Mouse (Mus musculus) hindbrain, postnatal 0 days (tissue): ENCODE data around the gene Myzap. TPM values are rescaled to one million over a fixed set of nuclear protein-coding genes. Genes with fewer than 3 reads are reported as not detected.
"Not testable (repeated sequence)": the region's sequence is repeated elsewhere in the genome, so short reads cannot be mapped to it uniquely, and the experiment has no call there.

Source experiments
- ATAC-seq: fragments of 200-750 bp; cut with Nextera tagmentation; 2 replicates; pipeline ENCODE4 v1.8.0; 2017; ENCODE audit warnings: mild to moderate bottlenecking, moderate TSS enrichment, moderate library complexity
- DNase-seq: peaks from one replicate; pipeline ENCODE4 v3.0.0-alpha.2; 2015; ENCODE audit warnings: low spot score
- H3K27ac ChIP-seq: fragments of 300-500 bp; sonication (generic); 2 replicates; pipeline ENCODE4 v1.5.1; 2014; ENCODE audit warnings: mild to moderate bottlenecking
- H3K27me3 ChIP-seq: fragments of 300-500 bp; sonication (generic); 2 replicates; pipeline ENCODE4 v1.6.1; 2014; ENCODE audit warnings: low read length, mixed read lengths; ENCODE audit not compliant: insufficient read depth
- H3K36me3 ChIP-seq: fragments of 300-500 bp; sonication (generic); 2 replicates; pipeline ENCODE4 v1.6.1; 2014; ENCODE audit warnings: low read length, mixed read lengths; ENCODE audit not compliant: insufficient read depth
- H3K4me1 ChIP-seq: fragments of 300-500 bp; sonication (generic); 2 replicates; pipeline ENCODE4 v1.6.1; 2014; ENCODE audit warnings: antibody characterized with exemption, low read length, mixed read lengths; ENCODE audit not compliant: insufficient read depth
- H3K4me2 ChIP-seq: fragments of 300-500 bp; sonication (generic); 2 replicates; pipeline ENCODE4 v1.6.1; 2014; ENCODE audit warnings: low read depth, mild to moderate bottlenecking, low read length, moderate library complexity, mixed read lengths
- H3K4me3 ChIP-seq: fragments of 300-500 bp; sonication (generic); 2 replicates; pipeline ENCODE4 v1.5.1; 2014; ENCODE audit warnings: low read length
- H3K9ac ChIP-seq: fragments of 300-500 bp; sonication (generic); replicated peaks from 2 replicates; pipeline ENCODE4 v1.6.1; 2014; ENCODE audit warnings: mild to moderate bottlenecking, low read length, moderate library complexity, mixed read lengths
- H3K9me3 ChIP-seq: fragments of 300-500 bp; sonication (generic); 2 replicates; pipeline ENCODE4 v1.6.1; 2016; ENCODE audit warnings: low read length, mixed read lengths
- CTCF ChIP-seq: IDR thresholded peaks from 2 replicates; pipeline ENCODE4 v1.5.1; 2016; ENCODE audit warnings: antibody characterized with exemption, control low read depth, low read depth
- WGBS: fragments of 180-500 bp; shearing (Covaris S2); extraction: QIAGEN DNeasy Blood & Tissue Kit; methylation state at CpG from one replicate; pipeline ENCODE4 v1.1.7; 2014; 5-methylcytosine and 5-hydroxymethylcytosine counted together
- polyA plus RNA-seq: library from polyadenylated mRNA; unstranded; fragments of >200 nt; fragmentation: Nextera tagmentation; extraction: Ambion mirVana; gene quantifications from 2 replicates; pipeline ENCODE4 v1.2.1, GENCODE M21; 2015
- total RNA-seq: library from RNA; depleted of rRNA; stranded (reverse); fragments of >200 nt; gene quantifications from 2 replicates; pipeline ENCODE4 v1.2.3, GENCODE M21; 2014

Gene Myzap
- total and polyA plus RNA-seq, 2 experiments from 2014 or later = 1.3 to 1.9 TPM

DNA sequence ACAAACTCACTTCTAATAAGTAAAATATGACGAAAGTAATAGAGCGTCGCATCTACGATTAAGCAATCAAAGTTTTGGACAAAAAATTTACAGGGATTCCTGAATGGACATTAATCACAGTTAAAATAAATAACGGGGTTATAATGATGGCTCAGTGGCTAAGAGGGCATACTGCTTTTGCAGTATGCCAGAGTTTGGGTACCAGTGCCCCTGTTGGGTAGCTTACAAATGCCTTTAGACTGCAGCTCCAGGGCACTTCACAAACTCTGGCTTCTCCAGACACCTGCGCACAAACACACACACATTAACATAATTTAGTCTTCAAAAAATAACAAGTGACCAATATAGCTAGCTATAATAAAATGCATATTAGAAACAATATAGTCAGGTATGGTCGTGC lies 106.0 kb downstream of the Myzap start:
- Histone ChIP-seq H3K9ac (peak overlapping the region; percentile 99; the same call in 1 of the 2 replicates), H3K27me3 (0 out of 2 replicates have a peak, but pooled peaks cover 5% of the 10 kb centered on the region), H3K4me2 (peak overlapping the region; percentile 30), H3K36me3 (peaks cover 21% of the 10 kb centered on the region), H3K27ac (peak overlapping the region; percentile 96; the same call in 1 of the 2 replicates), H3K4me1 (peaks cover 6% of the 10 kb centered on the region; the same call in 1 of the 2 replicates), H3K4me3 (peak overlapping the region; percentile 98), H3K9me3 (no peaks in the 10 kb centered on the region)
- WGBS = 49% methylated on average over 7 of the region's 7 CpGs
- no peak for DNase-seq
- peak; percentile 46; the same call in 1 of the 2 replicates for ATAC-seq
- TF ChIP-seq CTCF = no peak

DNA sequence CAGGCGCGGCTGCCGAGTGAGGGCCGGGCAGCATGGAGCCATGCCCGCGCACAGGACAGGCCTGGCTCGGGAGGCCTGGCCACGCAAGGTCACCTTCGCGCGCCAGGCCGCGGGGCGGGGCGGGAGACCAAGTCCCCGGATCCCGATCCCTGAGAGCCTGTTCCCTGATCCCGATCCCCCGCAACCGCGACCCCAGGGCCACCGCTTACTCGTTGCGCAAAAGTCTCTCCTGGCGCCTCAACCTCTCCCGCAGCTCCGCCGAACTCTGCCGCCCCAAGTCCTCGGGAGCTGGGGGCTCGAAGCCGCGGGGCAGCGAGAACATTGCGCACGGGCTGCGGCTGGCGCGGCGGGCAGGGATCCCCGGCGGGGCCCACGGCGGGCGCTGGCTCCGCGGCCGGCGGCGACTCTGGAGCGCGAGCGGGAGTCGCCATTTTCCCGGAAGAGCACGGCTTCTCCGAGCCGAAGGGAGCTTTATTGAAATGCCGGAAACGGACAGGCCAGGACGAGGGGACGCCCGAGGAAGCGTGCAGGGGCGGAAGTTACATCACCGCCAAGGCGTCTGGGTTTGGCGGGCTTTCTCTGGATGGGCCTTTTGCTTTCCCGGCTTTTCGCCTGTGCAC lies 106.6 kb downstream of the Myzap start, which contains the start of gene Polr2m:
Polr2m (minus strand) TSS at position 461 of the 620 bp plus-strand sequence.
- H3K4me1 ChIP-seq = peaks cover 6% of the 10 kb centered on the region; the same call in 1 of the 2 replicates
- TF ChIP-seq CTCF = no peak

DNA sequence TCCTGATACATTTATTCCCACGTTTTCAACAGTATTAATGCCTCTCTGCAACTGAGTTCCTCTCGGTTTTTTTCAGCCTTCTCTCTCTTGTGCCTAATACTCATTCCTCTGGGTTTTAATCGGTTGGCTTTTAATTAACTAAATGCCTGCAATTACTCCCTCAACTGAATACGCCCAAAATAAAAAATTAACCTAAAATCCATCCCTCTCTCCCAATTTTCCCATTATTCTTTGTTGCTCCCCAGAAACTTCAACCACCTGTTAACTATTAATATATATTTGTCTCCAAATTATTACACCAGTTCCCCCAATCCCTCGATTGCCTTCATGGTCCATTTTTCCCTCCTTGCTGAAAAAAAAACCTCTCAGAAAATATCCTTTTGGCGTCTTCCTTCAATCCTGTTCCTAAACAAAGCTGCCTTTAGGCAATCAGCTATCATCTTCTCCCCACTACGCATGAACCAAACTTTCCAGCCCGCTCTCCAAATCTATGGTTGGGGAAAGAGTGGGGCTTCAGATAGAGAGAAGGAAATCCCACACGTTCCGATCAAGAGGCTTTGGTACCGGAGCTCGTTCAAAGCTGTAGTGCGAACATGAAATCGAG lies 107.2 kb downstream of the Myzap start:
- Histone ChIP-seq H3K4me3 (peak overlapping the region; percentile 98), H3K9ac (peak overlapping the region; percentile 99), H3K4me1 (peaks cover 6% of the 10 kb centered on the region; the same call in 1 of the 2 replicates), H3K36me3 (peaks cover 33% of the 10 kb centered on the region), H3K27ac (peak overlapping the region; percentile 96), H3K27me3 (0 out of 2 replicates have a peak, but pooled peaks cover 5% of the 10 kb centered on the region), H3K4me2 (peak overlapping the region; percentile 78), H3K9me3 (no peaks in the 10 kb centered on the region)
- ATAC-seq (no peak), DNase-seq (no peak)
- TF ChIP-seq CTCF = no peak
- WGBS = under 1% methylated on average over 14 of the region's 14 CpGs

More for the DNA sequence above, 106.6 kb downstream of the Myzap start, which contains the start of gene Polr2m:
- peak within 1 kb of the TSS; percentile 78 for H3K4me2 ChIP-seq
- under 1% methylated on average over 70 of the region's 70 CpGs for WGBS
- DNase-seq (peak; percentile 97), ATAC-seq (peak; percentile 98)
- peak within 1 kb of the TSS; percentile 98 for H3K4me3 ChIP-seq
- peak within 1 kb of the TSS; percentile 99 for H3K9ac ChIP-seq
- H3K36me3 ChIP-seq = peaks cover 26% of the 10 kb centered on the region
- H3K27ac ChIP-seq = peak within 1 kb of the TSS; percentile 96
- H3K27me3 ChIP-seq = 0 out of 2 replicates have a peak, but pooled peaks cover 5% of the 10 kb centered on the region
- H3K9me3 ChIP-seq = no peaks in the 10 kb centered on the region

DNA sequence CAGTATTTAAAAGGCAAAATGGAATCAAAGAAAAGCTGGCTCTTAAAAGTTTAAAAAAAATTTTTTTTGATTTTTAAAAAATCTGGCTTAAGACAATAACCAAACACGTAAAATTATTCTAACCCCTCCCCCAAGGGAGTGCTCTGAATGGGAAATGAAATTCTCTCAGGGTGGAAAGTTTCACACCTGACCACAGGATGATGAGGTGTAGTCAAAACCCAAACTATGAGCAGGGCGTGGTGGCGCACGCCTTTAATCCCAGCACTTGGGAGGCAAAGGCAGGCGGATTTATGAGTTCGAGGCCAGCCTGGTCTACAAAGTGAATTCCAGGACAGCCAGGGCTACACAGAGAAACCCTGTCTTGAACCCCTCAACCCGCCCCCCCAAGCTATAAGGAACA lies 108.3 kb downstream of the Myzap start:
- not testable (repeated sequence) for DNase-seq, H3K4me3 ChIP-seq, H3K9me3 ChIP-seq, H3K9ac ChIP-seq, H3K27ac ChIP-seq, H3K4me1 ChIP-seq, H3K27me3 ChIP-seq, ATAC-seq
- Histone ChIP-seq H3K36me3 (peaks cover 44% of the 10 kb centered on the region), H3K4me2 (peak overlapping the region; percentile 78)
- 92% methylated on average over 7 of the region's 7 CpGs for WGBS

DNA sequence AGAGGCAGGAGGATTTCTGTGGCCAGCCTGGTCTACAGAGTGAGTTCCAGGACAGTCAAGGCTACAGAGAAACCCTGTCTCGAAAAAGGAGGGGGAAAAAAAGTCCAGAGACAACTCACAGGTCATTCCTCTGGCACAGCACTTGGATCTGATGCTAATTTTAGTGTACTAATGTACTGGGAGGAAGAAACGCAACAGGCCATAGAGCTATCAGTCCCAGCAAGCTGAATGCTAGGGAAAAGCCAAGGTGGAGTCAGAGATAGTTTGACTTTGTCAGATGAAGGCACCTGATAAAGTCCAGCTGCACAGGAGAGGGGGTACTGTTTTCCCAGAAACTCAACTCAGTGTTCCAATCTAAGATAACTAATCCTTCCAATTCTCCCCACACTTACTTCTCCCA lies 111.9 kb downstream of the Myzap start:
- Histone ChIP-seq H3K27ac (no peak overlapping the region), H3K4me2 (no peak overlapping the region), H3K36me3 (peaks cover 59% of the 10 kb centered on the region), H3K4me1 (peaks cover 6% of the 10 kb centered on the region; the same call in 1 of the 2 replicates), H3K9ac (no peak overlapping the region), H3K27me3 (no peaks in the 10 kb centered on the region), H3K4me3 (no peak overlapping the region), H3K9me3 (no peaks in the 10 kb centered on the region)
- no peak for TF ChIP-seq CTCF
- DNase-seq = no peak
- 92% methylated on average over 2 of the region's 2 CpGs for WGBS
- no peak for ATAC-seq

DNA sequence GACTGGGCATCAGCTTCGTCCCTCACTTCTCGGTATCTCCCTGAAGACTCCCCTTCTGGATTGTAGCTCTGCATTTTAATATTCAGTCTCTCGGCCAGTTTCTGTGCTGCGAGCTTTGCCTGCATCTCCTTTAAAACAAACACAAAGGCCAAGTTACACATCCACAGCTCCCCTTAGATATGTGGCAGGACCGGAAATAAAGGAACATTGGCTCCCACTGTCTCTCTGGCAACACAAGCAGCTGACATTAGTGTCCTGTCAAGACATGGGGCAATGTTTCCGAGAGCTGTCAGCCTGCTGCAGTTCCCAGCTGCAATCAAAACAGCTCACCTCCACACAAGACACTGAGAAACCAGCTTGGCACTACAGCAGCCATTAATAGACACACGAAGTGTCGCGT lies 112.7 kb downstream of the Myzap start:
- no peaks in the 10 kb centered on the region for H3K9me3 ChIP-seq
- no peak overlapping the region for H3K4me3 ChIP-seq
- H3K9ac ChIP-seq = no peak overlapping the region
- no peak overlapping the region for H3K27ac ChIP-seq
- DNase-seq (no peak), ATAC-seq (no peak)
- peaks cover 59% of the 10 kb centered on the region for H3K36me3 ChIP-seq
- peaks cover 2% of the 10 kb centered on the region; the same call in 1 of the 2 replicates for H3K4me1 ChIP-seq
- H3K4me2 ChIP-seq = no peak overlapping the region
- no peak for TF ChIP-seq CTCF
- no peaks in the 10 kb centered on the region for H3K27me3 ChIP-seq
- WGBS = 91% methylated on average over 9 of the region's 9 CpGs
